Mouse (Mus musculus) spleen, postnatal 14 days (tissue): ENCODE data around the gene Tnfaip2.

Experiments
- DNase-seq, 2 experiments: peaks; one replicate each; pipeline ENCODE4 v3.0.0; 2021 to 2022; ENCODE audit warnings: low spot score in 2 of 2

Tnfaip2 gene

DNA sequence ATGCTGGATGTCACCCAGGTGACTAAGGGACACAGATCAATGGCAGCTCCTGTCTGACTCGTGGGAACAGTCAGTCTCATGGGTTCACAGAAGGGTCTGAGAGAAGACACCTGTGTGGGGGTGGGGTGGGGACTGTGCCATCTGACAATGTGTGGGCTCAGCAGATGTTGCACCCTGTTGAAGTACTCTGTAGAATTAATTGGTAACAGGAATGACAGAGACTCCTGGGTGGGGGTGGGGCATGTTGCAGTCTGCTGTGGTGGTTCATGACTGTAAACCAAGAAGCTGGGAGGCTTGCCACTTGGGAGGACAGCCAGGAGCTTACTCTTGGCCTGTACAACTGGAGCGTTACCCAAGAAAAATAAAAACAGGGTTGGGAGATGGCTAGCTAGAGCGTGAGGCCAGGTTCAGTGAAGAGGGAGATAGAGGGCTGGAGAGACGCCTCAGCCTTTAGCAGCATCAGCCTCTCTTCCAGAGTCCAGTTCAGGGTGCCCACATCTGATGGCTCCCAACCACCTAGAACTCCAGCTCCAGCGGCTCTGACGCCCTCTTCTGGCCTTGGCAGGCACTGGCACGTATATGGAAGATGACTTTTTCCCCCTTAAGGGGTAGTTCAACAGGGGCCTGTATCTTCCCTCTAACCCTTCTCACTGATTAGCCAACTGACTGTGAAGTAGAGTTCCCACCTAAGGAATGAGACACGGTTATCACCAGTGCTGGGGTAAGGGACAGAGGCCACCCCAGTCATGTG, 32.8 kb downstream of the Tnfaip2 start:
- no peak for DNase-seq

DNA sequence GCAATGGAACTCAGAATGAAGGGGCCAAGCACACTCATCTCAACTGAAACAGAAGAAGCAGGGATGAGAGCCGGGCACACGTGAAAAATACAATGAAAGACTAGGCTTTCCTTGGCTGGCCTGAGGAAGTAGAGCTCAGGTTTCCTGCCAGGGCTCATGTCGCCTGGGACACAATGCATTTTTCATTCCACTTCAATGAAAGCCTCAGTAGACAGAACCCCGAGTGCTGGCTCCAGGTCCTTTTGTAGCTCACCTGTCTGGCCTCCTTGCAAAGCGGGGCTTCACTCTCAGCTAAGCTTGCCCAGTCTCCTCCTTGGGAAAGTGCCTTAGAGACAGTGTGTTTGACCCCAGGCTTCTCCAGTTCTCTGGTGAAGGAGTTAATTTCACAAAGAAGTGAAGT, 36.7 kb downstream of the Tnfaip2 start:
- no peak for DNase-seq

DNA sequence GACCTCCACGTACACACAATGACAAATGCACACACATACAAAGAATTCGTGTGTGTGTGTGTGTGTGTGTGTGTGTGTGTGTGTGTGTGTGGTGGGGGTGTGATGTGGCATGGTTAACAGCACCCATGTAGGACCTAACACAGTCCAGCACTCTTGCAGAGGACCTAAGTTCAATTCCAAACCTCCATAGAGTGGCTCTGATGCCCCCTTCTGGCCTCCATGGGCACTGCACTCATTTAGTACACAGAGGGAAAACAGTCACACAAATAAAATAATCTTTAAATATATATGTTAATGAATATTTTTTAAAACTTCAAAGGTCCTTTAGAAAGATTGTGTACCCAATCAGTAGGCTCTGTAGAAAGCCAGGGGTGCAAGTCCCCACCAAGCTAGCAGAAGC, 37.6 kb downstream of the Tnfaip2 start:
- no peak for DNase-seq

DNA sequence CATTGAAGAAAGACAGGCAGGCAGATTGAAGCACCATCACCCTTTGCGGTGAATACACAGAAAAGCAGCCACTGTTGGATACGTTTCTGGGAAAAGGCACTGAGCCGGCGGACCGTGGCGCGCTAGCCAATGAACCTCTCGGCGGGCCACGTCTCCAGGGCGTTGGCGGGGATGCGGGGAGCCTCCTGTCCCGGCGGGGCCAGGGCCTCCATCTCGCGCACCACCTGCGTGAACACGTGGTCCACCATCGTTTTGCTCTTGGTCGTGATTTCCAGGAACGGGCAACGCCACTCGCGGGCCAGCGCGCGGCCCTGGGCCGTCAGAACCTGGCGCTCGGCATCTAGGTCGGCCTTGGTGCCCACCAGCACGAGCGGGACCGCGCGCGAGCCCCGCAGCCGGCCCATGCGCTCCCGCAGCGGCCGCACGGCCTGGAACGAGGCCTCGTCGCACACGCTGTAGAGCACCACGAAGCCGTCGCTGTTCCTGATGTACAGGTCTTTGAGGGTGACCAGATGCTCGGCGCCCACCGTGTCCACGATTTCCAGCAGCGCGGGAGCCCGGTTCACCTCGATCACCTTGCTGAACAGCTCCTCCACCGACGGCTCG, 42.9 kb downstream of the Tnfaip2 start:
- DNase-seq, result no peak

DNA sequence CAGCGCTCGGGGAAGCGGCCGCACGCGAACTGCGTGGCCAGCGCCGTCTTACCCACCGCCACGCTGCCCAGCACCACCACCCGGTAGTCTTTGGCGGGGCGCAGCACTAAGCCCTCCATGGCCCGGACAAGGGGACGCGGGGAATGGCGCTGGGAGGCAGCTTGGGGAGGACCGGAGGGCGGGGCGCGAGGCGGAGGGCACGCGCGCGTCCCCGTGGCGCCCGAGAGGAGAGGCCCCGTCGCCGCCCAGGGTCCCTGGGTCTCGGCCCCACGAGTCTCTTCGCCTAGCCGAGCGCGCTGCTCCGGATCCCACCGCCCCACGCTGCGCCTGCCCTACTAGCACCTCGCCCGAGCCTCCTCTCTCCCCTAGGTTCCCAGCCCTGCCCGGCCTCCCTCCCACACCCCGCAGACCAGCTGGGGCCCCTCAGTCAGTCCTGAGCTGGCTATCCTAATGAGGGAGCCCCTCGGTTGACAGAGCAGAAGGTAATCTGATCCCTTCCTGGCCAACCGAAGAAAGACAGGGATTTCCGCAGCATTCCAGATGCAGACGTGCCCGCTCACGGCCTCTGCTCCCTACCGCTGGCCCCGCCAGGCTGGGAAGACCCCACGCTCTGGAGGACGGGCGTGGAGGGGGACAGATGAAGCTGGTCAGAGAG, 43.5 kb downstream of the Tnfaip2 start, which contains the start of gene Gm266:
Gene Gm266 (minus strand): TSS at position 172 of the 655 bp plus-strand sequence.
- no peak for DNase-seq

DNA sequence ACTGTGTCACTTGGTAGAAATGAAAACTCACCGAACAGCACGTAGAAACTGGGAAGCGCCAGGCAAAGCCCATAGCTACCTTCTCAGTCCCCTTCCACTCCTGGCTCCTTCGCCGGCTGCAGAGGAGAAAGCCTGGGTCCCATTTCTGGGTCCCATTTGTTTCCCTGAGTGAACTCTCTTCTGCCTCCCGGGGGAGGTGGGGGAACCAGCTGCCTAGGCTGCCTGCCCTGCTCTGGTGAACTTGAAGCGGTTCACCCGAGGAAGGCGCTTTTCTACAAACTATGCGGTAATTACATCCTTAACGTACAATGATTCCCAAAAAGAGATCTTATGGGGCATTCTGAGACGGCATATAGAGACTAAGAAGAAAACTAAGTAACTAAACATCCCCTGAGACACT, 44.2 kb downstream of the Tnfaip2 start:
- no peak for DNase-seq

DNA sequence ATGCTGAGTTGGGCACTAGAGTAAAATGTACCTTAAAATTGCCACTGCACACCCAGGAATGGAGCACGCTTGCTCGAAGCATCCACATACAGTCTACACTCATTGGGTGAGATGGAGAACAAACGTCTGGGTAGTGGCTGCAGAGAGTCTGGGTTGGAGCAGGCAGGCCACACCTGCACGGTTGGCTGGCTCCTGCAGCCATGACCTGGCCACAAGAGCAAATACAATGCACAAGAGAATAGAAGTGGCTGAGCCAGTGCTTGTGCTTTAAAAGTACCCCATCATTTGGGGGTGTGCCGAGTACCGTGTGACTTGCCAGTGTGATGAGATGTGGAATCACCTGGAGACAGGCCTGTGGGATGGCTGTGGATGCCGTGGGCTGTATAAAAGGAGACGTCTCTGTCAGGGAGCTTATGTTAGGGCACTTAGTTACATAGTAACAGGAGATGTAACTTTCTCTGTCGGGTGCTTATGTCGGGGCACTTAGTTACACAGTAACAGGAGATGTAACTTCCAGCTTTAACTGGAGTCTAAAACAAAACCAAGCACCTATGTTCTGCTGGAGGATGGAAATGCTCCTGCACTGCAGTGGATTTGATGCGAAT, 47.1 kb downstream of the Tnfaip2 start:
- no peak for DNase-seq

DNA sequence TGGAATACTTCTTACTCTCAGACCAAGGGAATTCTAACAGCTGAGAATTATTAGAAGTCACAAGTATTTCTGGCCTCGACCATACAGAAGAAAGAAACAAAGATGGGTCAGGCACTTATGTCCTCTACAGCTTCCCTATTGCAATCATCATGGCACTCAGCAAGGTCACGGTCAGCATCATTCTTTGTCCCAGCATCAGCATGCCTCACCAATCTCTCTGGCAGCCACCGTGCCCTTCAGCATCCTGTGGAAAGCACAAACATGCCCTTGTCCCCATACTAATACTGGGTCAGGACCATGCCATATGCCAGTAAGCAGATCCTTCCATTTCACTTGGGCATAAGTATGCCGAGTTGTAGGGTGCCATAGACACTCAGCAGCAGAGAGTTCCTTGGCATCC, 52.7 kb downstream of the Tnfaip2 start:
- no peak for DNase-seq

DNA sequence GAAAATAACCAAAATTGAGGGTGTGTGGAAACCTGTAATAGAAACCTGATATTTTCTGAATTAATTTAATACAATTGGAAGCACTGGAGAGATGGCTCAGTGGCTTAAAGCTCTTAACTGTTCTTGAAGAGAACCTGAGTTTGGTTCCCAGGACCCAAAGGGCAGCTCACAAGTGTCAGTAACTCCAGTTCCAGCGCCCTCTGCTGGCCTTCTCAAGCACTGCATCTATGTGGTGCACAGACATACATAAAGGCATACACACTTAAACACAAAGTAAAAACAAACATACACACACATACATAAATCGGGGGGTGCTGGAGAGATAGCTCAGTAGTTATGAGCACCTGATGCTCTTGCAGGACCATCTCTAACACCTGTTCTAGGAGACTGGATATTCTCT, 54.8 kb downstream of the Tnfaip2 start:
- no peak for DNase-seq

DNA sequence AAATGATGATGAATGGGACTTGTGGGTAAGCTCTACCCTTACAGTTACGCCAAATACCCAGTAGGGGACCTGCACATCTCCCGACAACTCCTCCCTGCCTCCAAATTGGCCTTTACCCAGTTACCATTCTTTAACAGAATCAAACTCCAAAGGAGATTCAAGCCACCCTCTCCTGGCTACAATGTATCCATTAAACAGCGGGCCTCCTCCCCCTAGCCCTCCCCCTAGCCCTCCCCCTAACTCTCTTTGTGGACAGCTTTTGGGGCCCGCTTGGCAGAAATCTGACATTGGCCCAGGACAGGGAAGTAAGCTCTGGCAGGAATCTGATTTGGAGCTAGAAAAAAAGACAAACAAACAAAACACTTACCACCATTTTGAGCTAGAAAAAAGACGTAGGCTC, 57.3 kb downstream of the Tnfaip2 start:
- DNase-seq, result no peak

DNA sequence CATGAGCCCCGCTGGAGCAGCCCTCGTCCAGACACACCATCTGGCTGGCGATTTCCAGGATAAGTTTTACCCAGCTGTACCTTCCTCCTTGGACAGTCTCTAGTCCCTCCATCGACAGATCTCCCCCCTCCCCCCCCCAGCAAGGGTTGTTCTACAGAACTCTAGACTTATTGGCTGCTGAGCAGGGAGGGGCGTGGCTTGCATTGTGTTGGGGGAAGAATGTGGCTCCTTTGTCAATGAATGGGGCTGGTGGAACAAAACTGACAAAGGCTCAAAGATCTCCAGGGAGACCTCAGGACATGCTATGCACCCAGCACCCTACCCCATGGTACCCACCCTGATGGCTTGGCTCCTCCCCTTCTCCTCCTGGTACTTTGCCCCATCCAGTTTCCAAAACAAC, 58.5 kb downstream of the Tnfaip2 start:
- no peak for DNase-seq

DNA sequence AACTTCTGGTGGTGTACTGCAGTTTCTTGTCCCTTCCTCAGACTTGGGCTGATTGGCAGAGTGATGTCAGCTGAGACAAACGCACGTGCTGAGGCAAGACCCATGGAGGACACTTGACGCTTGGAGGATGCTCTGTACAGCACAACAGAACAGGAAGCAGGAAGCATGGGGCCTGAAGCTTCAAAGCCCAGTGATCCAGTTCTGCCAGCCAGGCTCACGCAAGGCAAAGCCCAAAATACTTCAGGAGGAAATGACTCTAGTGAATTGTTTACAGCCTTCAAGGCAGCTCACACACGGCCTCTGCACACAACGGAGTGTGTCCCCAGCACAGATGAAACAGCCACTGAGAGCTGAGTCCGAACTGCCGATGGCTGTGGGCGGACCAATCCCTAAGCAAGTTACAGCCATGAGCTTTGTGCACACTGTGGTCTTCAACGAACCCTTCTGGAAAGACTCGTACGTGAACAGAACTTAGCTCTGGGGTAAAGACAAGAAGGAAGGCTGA, 60.8 kb downstream of the Tnfaip2 start:
- no peak for DNase-seq

DNA sequence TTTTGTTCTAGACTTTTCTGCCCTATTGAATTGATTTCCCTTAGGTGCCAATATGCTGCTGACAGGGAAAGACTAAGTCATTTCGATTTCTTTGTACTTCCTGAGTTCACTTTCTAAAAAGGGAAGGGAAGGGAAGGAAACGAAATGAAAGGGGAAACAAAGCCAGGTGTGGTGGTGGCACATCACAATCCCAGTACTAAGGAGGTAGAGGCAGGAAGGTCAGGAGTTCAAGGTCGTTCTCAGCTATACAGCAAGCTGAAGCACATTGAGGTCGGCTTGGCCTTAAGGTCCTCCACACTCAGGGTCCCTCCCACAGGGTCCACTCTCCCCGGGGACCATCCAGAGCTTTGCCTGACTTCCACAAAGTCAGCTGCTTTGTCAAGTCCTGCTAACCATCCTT, 61.3 kb downstream of the Tnfaip2 start:
- DNase-seq, result no peak
